Mouse (Mus musculus): ENCODE measurements around the gene Syt13. TPM values are rescaled to one million over a fixed set of nuclear protein-coding genes. Genes with fewer than 3 reads are reported as not detected.

Syt13 gene
- polyA plus RNA-seq, 1 experiment from 2014 or later, result 15.4 TPM

DNA sequence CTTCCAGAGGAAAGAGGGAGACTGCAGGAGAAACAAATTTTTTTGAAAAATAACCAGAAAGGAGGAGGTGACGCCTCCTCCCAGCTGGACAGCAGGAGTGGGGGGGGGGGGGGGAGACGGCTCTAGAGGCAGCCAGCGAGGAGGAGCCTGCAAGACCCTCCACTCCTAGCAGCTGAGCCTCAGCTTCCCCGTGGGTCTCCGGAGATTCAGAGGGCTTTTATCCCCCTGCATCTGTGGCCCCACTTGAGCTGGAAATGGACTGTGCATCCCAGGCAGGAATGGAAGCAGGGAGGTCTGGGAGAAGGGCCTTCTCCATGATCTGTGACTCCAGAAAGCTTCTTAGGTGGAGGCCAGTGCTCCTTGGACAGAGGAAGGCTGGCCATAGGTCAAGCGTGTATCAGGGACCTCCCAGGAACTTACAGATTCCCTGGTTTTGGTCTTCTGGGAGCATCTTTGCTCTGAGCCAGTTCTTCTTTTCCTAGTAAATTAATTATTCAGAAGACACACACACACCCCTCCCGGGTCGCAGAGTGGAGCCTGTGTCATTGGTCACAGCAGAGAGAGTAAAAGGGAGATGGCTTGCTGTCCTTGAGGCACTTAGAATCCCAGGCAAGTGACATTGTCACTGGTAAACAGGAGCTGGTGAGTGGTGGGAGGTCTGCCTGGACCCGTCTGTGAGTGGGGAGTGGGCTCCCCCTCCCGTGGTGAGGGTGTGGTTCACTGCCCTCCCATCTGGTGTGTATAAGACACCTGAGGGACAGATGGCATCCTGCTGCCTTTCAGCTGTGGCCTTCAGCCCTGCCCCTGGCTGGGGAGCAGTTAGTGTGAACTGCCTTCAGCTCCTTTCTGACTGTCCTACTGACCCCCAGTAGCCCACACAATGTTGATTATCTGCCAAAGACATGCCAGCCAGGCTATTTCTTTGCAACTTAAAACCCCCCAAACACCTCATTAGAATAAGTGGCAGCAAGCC, 1.0 kb downstream of the Syt13 start:
- Histone ChIP-seq H3K27ac (ENCODE audit: low read depth, low read length) (peak overlapping the region; percentile 58), H3K9me3 (ENCODE audit: control insufficient read depth, low read length) (no peaks in the 10 kb centered on the region), H3K9ac (ENCODE audit: low read depth, low read length) (peak overlapping the region; percentile 60; the same call in 1 of the 2 replicates), H3K36me3 (ENCODE audit: control insufficient read depth, insufficient read depth, low read length) (no peaks in the 10 kb centered on the region), H3K27me3 (ENCODE audit: control insufficient read depth, insufficient read depth, low read length) (no peaks in the 10 kb centered on the region), H3K4me2 (replicated peaks; ENCODE audit: low read depth, low read length) (peak overlapping the region; percentile 80), H3K4me1 (replicated peaks; ENCODE audit: control insufficient read depth, insufficient read depth, low read length) (peaks cover 8% of the 10 kb centered on the region), H3K4me3 (ENCODE audit: low read depth, low read length) (peak overlapping the region; percentile 42)
- ATAC-seq (ENCODE audit: low FRiP score) (peak; percentile 62), DNase-seq (ENCODE audit: low spot score) (peak; percentile 63)
- WGBS, result 9% methylated on average over 9 of the region's 10 CpGs

DNA sequence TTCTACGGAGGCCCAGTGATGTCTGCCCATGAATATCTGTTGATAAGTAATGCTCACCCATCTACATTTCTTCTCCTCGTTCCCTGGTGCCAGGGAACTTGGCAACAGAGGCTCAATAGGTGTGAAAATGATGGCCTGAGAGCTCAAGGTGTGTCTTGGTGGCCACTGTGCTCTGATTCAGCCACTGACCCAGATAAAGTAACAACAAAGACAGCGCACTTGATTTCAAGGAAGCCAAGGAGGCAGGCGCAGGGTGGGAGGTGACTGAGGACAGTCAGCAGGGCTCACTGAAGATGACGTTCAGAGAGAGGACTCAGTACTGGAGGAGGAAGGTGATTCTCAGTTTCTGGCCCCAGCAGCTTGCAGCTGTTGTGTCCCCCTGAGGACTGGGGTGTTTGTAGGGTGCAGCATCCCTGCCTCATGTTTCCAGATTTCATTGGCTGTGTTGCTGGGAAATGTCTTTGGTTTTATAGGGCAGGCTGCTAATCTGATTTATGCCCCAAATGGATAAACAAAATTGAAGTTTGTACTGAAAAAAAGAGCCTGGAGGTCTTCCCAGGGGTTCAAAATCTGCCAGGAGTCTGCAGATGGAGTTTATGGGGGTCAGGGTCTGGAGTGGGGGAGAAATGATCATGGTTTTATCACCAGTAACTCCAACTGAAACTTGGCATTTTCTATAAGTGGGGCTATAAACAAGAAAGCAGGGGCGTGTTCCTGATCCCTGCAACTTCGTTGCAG, 2.7 kb downstream of the Syt13 start:
- no peak for ATAC-seq (ENCODE audit: low FRiP score)
- WGBS, result 50% methylated on average over 7 of the region's 7 CpGs
- H3K27me3 ChIP-seq (ENCODE audit: control insufficient read depth, insufficient read depth, low read length), result no peaks in the 10 kb centered on the region
- DNase-seq (ENCODE audit: low spot score), result no peak
- H3K27ac ChIP-seq (ENCODE audit: low read depth, low read length), result no peak overlapping the region
- no peak overlapping the region for H3K9ac ChIP-seq (ENCODE audit: low read depth, low read length)
- 0 out of 2 replicates have a peak overlapping the region, but pooled peaks have one; percentile 18 for H3K4me2 ChIP-seq (replicated peaks; ENCODE audit: low read depth, low read length)
- H3K4me1 ChIP-seq (replicated peaks; ENCODE audit: control insufficient read depth, insufficient read depth, low read length), result peaks cover 6% of the 10 kb centered on the region
- no peaks in the 10 kb centered on the region for H3K36me3 ChIP-seq (ENCODE audit: control insufficient read depth, insufficient read depth, low read length)
- no peaks in the 10 kb centered on the region for H3K9me3 ChIP-seq (ENCODE audit: control insufficient read depth, low read length)
- no peak overlapping the region for H3K4me3 ChIP-seq (ENCODE audit: low read depth, low read length)

DNA sequence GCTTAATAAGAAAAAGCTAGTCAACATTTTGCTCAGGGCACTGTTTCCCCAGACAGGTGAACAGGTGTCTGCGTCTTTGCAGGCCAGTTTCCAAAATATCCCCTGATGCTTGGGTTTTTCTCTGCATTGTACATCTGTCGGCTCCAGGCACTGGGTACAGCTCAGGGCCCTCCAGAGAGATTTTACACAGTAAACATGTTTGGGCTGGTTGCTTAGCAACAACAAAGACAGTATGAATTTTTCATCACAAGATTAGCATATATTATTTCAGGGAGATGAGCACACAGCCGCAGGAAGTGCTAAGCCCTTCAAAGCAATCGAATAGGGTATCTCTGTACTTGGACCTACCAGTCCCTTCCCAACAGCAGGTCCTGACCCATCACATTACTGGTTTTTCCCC, 5.8 kb downstream of the Syt13 start:
- 66% methylated on average over 4 of the region's 4 CpGs for WGBS
- DNase-seq (ENCODE audit: low spot score), result peak; percentile 46
- no peak overlapping the region for H3K4me2 ChIP-seq (replicated peaks; ENCODE audit: low read depth, low read length)
- no peaks in the 10 kb centered on the region for H3K27me3 ChIP-seq (ENCODE audit: control insufficient read depth, insufficient read depth, low read length)
- ATAC-seq (ENCODE audit: low FRiP score), result no peak
- no peaks in the 10 kb centered on the region for H3K9me3 ChIP-seq (ENCODE audit: control insufficient read depth, low read length)
- H3K9ac ChIP-seq (ENCODE audit: low read depth, low read length), result no peak overlapping the region
- H3K27ac ChIP-seq (ENCODE audit: low read depth, low read length), result no peak overlapping the region
- H3K4me1 ChIP-seq (replicated peaks; ENCODE audit: control insufficient read depth, insufficient read depth, low read length), result no peaks in the 10 kb centered on the region; the same call in 1 of the 2 replicates
- no peaks in the 10 kb centered on the region for H3K36me3 ChIP-seq (ENCODE audit: control insufficient read depth, insufficient read depth, low read length)
- no peak overlapping the region for H3K4me3 ChIP-seq (ENCODE audit: low read depth, low read length)

DNA sequence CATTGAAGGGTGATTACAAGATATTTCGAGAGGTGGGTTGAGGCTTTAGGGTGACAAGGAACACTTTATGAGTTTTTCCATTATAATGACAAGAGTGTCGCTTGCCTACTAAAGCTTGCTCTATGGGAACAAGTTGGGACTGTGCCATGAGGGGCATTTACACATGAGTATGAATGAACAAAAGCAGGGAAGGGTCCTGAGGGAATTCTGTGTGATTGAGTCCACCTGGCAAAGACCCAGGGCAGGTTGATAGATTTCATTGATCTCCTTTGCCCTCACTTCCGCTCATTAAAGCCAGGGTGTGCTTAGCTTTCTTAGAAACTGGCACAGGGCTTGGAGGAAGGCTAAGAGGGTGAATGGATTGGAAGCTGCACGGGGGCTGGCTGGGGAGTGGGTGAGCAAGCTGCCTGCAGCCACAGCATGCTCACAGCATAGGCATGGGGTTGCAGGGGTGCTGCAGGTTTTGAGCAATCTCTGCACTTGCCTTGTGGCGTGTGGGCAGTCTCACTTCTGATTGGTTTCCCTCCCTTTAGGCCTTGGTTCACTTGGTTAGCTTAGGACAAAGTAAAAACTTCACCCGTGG, 9.9 kb downstream of the Syt13 start:
- ATAC-seq (ENCODE audit: low FRiP score), result no peak
- Histone ChIP-seq H3K36me3 (ENCODE audit: control insufficient read depth, insufficient read depth, low read length) (no peaks in the 10 kb centered on the region), H3K9ac (ENCODE audit: low read depth, low read length) (no peak overlapping the region), H3K27me3 (ENCODE audit: control insufficient read depth, insufficient read depth, low read length) (no peaks in the 10 kb centered on the region), H3K4me3 (ENCODE audit: low read depth, low read length) (no peak overlapping the region), H3K4me1 (replicated peaks; ENCODE audit: control insufficient read depth, insufficient read depth, low read length) (no peaks in the 10 kb centered on the region), H3K4me2 (replicated peaks; ENCODE audit: low read depth, low read length) (no peak overlapping the region), H3K9me3 (ENCODE audit: control insufficient read depth, low read length) (no peaks in the 10 kb centered on the region), H3K27ac (ENCODE audit: low read depth, low read length) (no peak overlapping the region)
- DNase-seq (ENCODE audit: low spot score), result no peak
- 78% methylated on average over 6 of the region's 6 CpGs for WGBS

DNA sequence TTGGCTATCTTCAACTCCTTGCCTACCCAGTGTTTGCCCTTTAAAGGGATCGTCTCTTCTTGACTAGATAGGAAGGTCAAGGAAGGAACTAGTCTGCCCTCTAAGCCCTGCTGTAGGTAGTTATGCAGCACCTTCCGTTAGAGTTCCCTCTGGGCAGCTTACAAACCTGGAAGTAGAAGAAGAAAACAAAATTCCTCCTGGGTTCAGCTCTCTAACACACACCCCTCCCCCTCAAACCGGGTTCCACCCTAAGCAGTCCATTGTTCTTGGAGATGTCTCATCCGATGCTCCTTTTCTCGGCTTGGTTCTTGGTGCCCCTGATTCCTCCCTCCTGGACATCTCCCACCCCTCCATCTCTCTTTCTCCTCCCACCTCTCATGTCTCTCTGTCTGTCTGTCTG, 14.8 kb downstream of the Syt13 start:
- Histone ChIP-seq H3K4me2 (replicated peaks; ENCODE audit: low read depth, low read length) (no peak overlapping the region), H3K9ac (ENCODE audit: low read depth, low read length) (no peak overlapping the region), H3K27me3 (ENCODE audit: control insufficient read depth, insufficient read depth, low read length) (no peaks in the 10 kb centered on the region), H3K4me3 (ENCODE audit: low read depth, low read length) (no peak overlapping the region), H3K4me1 (replicated peaks; ENCODE audit: control insufficient read depth, insufficient read depth, low read length) (no peaks in the 10 kb centered on the region), H3K36me3 (ENCODE audit: control insufficient read depth, insufficient read depth, low read length) (no peaks in the 10 kb centered on the region), H3K9me3 (ENCODE audit: control insufficient read depth, low read length) (no peaks in the 10 kb centered on the region), H3K27ac (ENCODE audit: low read depth, low read length) (no peak overlapping the region)
- 79% methylated on average over 5 of the region's 5 CpGs for whole genome bisulfite sequencing
- ATAC-seq (ENCODE audit: low FRiP score), result no peak
- DNase-seq (ENCODE audit: low spot score), result no peak

DNA sequence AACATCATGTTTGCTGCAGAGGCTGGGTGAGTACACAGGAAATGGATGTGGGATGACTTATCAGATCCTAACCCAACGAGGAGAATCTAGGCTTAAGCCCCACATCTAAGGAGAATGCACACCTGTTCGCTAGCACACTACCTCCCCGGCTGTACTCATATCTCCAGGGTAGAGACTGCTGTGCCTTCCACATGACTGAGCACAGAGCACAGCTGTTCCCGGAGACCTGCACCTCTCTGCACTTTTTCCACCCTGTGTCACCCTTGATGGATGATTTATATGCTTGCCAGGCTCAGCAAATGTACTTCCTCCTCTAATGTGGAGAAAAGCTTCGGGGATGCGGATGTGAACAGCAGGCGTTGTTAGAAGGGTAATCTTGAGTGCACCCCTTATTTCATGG, 16.2 kb downstream of the Syt13 start:
- Histone ChIP-seq H3K27ac (ENCODE audit: low read depth, low read length) (no peak overlapping the region), H3K27me3 (ENCODE audit: control insufficient read depth, insufficient read depth, low read length) (no peaks in the 10 kb centered on the region), H3K9me3 (ENCODE audit: control insufficient read depth, low read length) (no peaks in the 10 kb centered on the region), H3K4me3 (ENCODE audit: low read depth, low read length) (no peak overlapping the region), H3K9ac (ENCODE audit: low read depth, low read length) (no peak overlapping the region), H3K4me1 (replicated peaks; ENCODE audit: control insufficient read depth, insufficient read depth, low read length) (no peaks in the 10 kb centered on the region), H3K4me2 (replicated peaks; ENCODE audit: low read depth, low read length) (no peak overlapping the region), H3K36me3 (ENCODE audit: control insufficient read depth, insufficient read depth, low read length) (no peaks in the 10 kb centered on the region)
- WGBS, result 74% methylated on average over 7 of the region's 7 CpGs
- DNase-seq (ENCODE audit: low spot score) (no peak), ATAC-seq (ENCODE audit: low FRiP score) (no peak)

DNA sequence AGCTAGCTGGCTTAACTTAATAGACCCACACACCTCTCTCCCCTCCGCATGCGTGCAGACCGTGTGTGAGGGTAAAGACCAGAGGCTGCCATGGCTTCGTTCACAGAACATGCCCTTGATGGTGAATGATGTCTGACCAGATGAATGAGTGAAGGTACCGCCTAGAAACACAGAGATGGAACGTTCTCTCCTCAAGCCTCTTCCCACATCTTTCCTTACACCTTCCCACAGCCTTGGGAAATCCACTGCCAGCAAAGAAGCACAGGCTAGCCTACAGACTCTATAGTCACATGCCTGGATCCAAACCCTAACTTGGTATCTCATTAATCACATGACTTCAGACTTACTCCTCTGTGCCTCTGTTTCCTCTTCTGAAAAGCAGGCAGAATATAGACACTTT, 18.5 kb downstream of the Syt13 start:
- no peak for DNase-seq (ENCODE audit: low spot score)

DNA sequence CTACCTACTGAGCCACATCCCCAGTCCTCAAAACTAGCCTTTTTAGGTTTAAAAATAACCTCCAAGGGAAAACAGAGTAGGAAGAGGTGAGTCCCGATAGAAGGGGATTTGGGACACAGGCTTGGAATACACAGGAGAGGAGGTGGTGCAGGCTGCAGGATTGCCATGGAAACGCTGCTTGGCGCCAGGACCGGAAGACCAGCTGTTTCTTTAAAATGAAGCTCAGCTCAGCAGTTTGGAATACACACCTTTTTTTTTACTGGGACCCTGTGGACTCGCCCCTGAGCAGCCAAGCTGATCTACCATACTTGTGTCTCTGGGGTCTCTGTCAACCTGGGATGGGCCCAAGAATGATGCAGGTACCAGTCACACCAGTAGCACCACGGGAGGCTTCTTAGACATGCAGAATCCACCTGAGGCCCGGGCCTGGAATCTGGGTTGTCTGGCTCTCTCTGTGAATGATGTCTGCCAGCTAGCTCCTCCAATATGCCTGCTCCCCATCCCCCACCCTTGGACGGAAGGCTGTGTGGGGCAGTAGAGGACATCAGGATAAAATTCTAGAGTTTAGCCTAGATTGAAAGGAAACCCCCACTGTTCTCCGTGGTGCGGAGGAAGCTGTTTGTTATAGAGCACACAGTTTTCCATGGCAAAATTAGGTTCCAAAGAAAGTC, 19.5 kb downstream of the Syt13 start:
- peak overlapping the region; percentile 17; the same call in 1 of the 2 replicates for H3K27ac ChIP-seq (ENCODE audit: low read depth, low read length)
- no peaks in the 10 kb centered on the region for H3K36me3 ChIP-seq (ENCODE audit: control insufficient read depth, insufficient read depth, low read length)
- no peaks in the 10 kb centered on the region for H3K9me3 ChIP-seq (ENCODE audit: control insufficient read depth, low read length)
- WGBS, result 21% methylated on average over 10 of the region's 10 CpGs
- ATAC-seq (ENCODE audit: low FRiP score) (no peak), DNase-seq (ENCODE audit: low spot score) (no peak)
- no peak overlapping the region for H3K9ac ChIP-seq (ENCODE audit: low read depth, low read length)
- H3K4me1 ChIP-seq (replicated peaks; ENCODE audit: control insufficient read depth, insufficient read depth, low read length), result no peaks in the 10 kb centered on the region
- H3K4me2 ChIP-seq (replicated peaks; ENCODE audit: low read depth, low read length), result no peak overlapping the region
- H3K4me3 ChIP-seq (ENCODE audit: low read depth, low read length), result no peak overlapping the region
- no peaks in the 10 kb centered on the region for H3K27me3 ChIP-seq (ENCODE audit: control insufficient read depth, insufficient read depth, low read length)

More for the DNA sequence above, 18.5 kb downstream of the Syt13 start:
- H3K27ac ChIP-seq (ENCODE audit: low read depth, low read length), result no peak overlapping the region
- no peaks in the 10 kb centered on the region for H3K4me1 ChIP-seq (replicated peaks; ENCODE audit: control insufficient read depth, insufficient read depth, low read length)
- 88% methylated on average over 6 of the region's 6 CpGs for WGBS
- no peaks in the 10 kb centered on the region for H3K27me3 ChIP-seq (ENCODE audit: control insufficient read depth, insufficient read depth, low read length)
- H3K9me3 ChIP-seq (ENCODE audit: control insufficient read depth, low read length), result no peaks in the 10 kb centered on the region
- no peak for ATAC-seq (ENCODE audit: low FRiP score)
- H3K9ac ChIP-seq (ENCODE audit: low read depth, low read length), result no peak overlapping the region
- no peak overlapping the region for H3K4me3 ChIP-seq (ENCODE audit: low read depth, low read length)
- H3K4me2 ChIP-seq (replicated peaks; ENCODE audit: low read depth, low read length), result no peak overlapping the region
- H3K36me3 ChIP-seq (ENCODE audit: control insufficient read depth, insufficient read depth, low read length), result no peaks in the 10 kb centered on the region

Measured in hindbrain, embryonic 11.5 days (tissue).